Mouse (Mus musculus) cerebellum, adult 2 months (tissue): ENCODE measurements around the gene Pdlim3.

Experiments used
- CTCF ChIP-seq: fragments of 200-500 bp; IDR thresholded peaks from 2 replicates; pipeline ENCODE4 v1.5.1; 2011; ENCODE audit warnings: low read depth, mild to moderate bottlenecking, control low read depth, low read length, moderate library complexity, borderline replicate concordance; ENCODE audit not compliant: insufficient read depth
- POLR2A ChIP-seq: fragments of 200-500 bp; IDR thresholded peaks from 2 replicates; pipeline ENCODE4 v1.6.1; 2011; ENCODE audit warnings: low read length, control low read depth, borderline replicate concordance; ENCODE audit not compliant: insufficient read depth

DNA sequence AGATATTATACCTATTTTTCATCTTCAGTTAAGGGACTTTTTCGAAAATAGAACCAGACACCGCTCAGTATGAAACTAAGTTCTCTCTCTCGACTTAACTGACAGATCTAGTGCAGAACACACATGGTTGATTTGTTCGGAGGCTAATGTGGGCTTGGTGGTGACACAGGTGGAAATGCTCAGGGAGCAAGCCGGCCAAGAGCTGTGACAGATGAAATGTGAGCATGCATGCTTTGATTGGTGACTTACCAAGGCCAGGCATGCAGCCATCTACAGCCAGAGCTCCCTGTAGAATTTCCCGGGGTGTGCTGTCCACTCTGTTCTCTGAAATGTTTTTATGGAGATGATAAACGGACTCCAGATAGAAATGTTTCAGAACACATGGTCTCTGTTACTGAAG lies 13.2 kb upstream of the Pdlim3 start:
- TF ChIP-seq CTCF (no peak), POLR2A (no peak)
